Mouse (Mus musculus) G1E (cell line): ENCODE data around the gene Wnt9a.

Source experiments
- CTCF ChIP-seq: IDR thresholded peaks from 2 replicates; pipeline ENCODE4 v1.5.1; 2012; ENCODE audit warnings: low read depth, low read length, inconsistent platforms, mixed read lengths
- TAL1 ChIP-seq: conservative IDR thresholded peaks from 2 replicates; pipeline ENCODE4 v1.6.1; 2012; ENCODE audit warnings: low read depth, low read length, inconsistent platforms, mixed read lengths

DNA sequence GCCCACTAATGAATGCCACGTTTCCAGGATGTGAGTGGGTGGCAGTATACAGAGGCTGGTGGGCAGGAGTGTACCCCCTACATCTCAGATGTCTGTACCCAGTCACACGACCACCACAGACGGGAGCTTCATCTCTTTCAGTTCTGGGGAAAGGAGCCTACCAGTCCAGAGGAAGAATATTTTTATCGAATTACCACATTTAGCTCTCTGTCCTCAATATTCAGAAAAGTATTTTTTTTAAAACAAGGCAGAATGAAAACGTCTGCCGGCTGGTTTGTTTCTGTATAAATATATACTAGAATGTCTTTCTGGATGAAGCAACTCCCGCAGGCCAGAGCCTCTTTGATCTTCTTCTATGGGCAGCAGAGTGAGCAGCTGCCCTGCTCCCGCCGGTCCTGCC, 26.2 kb downstream of the Wnt9a start:
- TF ChIP-seq CTCF (no peak), TAL1 (no peak)
